Mouse (Mus musculus): ENCODE measurements around the gene Abcc4. TPM values are rescaled to one million over a fixed set of nuclear protein-coding genes. Genes with fewer than 3 reads are reported as not detected.
"Not testable (repeated sequence)": the region's sequence is repeated elsewhere in the genome, so short reads cannot be mapped to it uniquely, and the experiment has no call there.

Abcc4 gene
- polyA plus RNA-seq, 1 experiment from 2014 or later: 1.2 TPM

DNA sequence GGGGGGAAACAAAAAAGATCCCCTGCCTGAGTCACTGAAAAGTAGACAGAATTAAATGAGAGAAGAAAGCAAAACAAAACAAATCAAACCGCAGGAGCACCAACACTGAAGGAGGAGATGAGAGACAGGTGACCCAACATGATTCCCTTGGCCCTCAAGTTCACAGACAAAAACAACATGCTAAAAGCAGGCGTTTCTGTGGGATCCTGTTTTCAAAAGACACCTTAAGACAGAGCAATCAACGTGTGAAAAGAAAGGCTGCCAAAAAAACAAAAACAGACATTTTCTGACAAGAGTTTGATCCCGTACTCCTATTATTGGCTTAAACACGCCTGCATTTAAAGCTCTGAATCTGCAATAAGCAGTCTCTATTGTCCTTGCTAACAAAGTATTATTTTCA is 153.6 kb downstream of the Abcc4 start:
- H3K4me2 ChIP-seq (replicated peaks): peak overlapping the region; percentile 50
- H3K36me3 ChIP-seq: no peaks in the 10 kb centered on the region
- no peak overlapping the region for H3K27ac ChIP-seq (replicated peaks)
- WGBS: 26% methylated on average over 5 of the region's 5 CpGs
- no peak overlapping the region for H3K4me3 ChIP-seq
- no peaks in the 10 kb centered on the region for H3K9me3 ChIP-seq
- H3K9ac ChIP-seq (replicated peaks): no peak overlapping the region
- peaks cover 20% of the 10 kb centered on the region for H3K4me1 ChIP-seq
- peaks cover 3% of the 10 kb centered on the region; the same call in 1 of the 2 replicates for H3K27me3 ChIP-seq
- ATAC-seq (replicated peaks): no peak

DNA sequence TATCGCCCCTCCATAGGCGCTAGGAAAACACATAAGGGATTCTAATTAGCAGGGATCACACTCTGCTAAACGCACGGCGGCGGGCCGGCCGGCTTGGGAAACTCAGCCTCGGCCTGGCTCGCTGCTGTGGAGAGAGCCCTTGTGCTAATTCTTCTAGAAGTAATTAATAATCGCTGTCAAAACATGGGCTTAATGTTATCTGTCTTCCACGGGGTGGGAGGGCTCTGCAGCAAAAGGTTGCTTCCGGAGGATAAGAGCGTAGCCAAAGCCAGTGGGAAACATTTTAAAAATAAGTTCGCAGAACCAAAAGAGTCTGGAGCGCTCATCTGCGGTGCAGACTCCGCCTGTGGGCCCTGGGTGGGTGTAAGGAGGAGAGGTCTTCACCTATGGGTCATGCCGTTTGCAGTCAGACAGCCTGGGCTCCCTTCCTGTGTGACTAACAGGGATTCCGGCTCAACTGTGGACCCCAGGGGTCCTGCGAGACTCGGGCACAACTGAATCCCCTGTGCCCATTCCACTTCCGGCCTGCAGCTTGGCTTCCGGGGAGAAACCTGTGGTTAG is 154.2 kb downstream of the Abcc4 start:
- Histone ChIP-seq H3K9me3 (no peaks in the 10 kb centered on the region), H3K4me1 (peaks cover 20% of the 10 kb centered on the region), H3K4me3 (peak overlapping the region; percentile 29), H3K4me2 (replicated peaks) (peak overlapping the region; percentile 50), H3K36me3 (no peaks in the 10 kb centered on the region), H3K27ac (replicated peaks) (no peak overlapping the region), H3K9ac (replicated peaks) (peak overlapping the region; percentile 12; the same call in 1 of the 2 replicates), H3K27me3 (peaks cover 3% of the 10 kb centered on the region; the same call in 1 of the 2 replicates)
- peak; percentile 82 for ATAC-seq (replicated peaks)
- 5% methylated on average over 24 of the region's 24 CpGs for WGBS

DNA sequence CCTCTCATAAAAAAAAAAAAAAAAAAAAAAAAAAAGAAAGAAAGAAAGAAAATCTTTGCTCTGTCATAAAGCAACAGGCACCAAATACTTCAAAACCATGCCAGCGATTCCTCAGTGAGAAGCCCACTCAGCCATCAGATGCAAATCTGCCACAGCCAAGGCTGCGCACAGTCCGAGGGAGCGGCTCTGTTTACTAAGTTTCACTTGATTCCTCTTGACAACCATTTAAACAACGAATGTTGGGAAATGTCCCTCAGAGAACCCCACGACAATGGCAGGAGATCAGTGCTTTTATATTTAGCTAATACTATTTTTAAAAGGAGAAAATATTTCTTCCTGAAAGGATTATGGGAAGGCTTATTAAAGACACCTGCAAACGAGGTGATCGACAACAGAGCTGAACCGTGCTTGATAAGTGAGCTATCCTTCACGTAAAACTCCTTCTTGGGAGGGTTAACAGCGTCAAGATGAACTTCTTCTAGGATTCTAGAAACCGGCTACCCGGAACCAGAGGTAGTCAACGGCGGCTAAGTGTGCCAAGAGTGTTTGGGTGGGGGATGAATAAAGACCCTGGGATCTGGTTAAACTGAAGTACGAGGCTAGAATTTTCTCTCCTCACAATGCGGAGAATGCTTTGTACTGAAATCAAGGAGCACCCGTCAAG is 154.8 kb downstream of the Abcc4 start:
- Histone ChIP-seq H3K4me2 (replicated peaks) (peak overlapping the region; percentile 50), H3K9me3 (no peaks in the 10 kb centered on the region), H3K27me3 (peaks cover 3% of the 10 kb centered on the region; the same call in 1 of the 2 replicates), H3K4me3 (peak overlapping the region; percentile 29), H3K4me1 (peaks cover 20% of the 10 kb centered on the region), H3K36me3 (no peaks in the 10 kb centered on the region), H3K9ac (replicated peaks) (peak overlapping the region; percentile 12; the same call in 1 of the 2 replicates), H3K27ac (replicated peaks) (no peak overlapping the region)
- peak; percentile 49; the same call in 1 of the 2 replicates for ATAC-seq (replicated peaks)
- WGBS: 10% methylated on average over 18 of the region's 18 CpGs

DNA sequence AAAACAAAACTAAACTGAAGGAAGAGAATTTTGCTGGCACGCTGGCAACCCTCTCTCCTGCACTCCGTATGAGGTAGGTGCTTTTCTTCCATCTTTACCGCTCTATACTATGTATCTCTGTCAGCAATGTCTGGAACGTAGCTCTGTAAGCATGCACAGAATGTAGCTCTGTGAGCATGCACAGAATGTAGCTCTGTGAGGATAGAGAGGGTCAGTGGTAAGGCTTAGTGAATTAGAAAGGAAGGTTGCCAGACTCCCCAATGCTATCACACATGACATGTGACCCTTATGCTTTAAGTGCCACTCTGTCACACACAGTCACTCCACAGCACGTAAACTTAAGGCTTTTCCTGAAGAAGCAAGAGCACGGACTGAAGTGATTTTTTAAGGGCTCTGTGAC is 161.5 kb downstream of the Abcc4 start:
- H3K9ac ChIP-seq (replicated peaks): no peak overlapping the region
- no peak for ATAC-seq (replicated peaks)
- H3K36me3 ChIP-seq: no peaks in the 10 kb centered on the region
- no peaks in the 10 kb centered on the region for H3K4me1 ChIP-seq
- no peaks in the 10 kb centered on the region for H3K9me3 ChIP-seq
- no peak overlapping the region for H3K4me2 ChIP-seq (replicated peaks)
- H3K4me3 ChIP-seq: no peak overlapping the region
- peaks cover 3% of the 10 kb centered on the region; the same call in 1 of the 2 replicates for H3K27me3 ChIP-seq
- no peak overlapping the region for H3K27ac ChIP-seq (replicated peaks)
- WGBS: 94% methylated on average over 6 of the region's 6 CpGs

DNA sequence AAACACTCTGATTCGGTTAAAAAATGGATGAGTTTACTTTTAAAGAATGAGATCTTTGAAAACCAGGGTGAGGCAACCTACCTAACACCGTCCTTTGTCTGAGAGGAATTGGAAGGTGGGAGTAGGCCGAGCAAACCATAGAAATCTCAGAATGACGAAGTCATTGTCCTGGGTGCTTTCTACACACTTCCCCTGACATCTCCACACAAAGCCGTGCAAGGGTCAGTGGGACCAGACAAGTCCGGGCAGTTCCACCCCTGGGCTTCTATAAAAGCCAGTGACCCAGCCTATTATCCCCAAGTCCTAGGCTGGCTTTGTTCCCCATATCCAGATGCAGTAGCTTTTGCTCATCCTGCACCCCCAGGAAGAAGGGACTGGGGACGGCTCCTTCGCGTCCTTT is 163.1 kb downstream of the Abcc4 start:
- H3K27ac ChIP-seq (replicated peaks): no peak overlapping the region
- 38% methylated on average over 9 of the region's 9 CpGs for WGBS
- no peak overlapping the region for H3K9ac ChIP-seq (replicated peaks)
- no peaks in the 10 kb centered on the region for H3K36me3 ChIP-seq
- H3K4me3 ChIP-seq: no peak overlapping the region
- no peak for ATAC-seq (replicated peaks)
- no peaks in the 10 kb centered on the region for H3K27me3 ChIP-seq
- H3K4me1 ChIP-seq: no peaks in the 10 kb centered on the region
- no peaks in the 10 kb centered on the region for H3K9me3 ChIP-seq
- H3K4me2 ChIP-seq (replicated peaks): no peak overlapping the region

DNA sequence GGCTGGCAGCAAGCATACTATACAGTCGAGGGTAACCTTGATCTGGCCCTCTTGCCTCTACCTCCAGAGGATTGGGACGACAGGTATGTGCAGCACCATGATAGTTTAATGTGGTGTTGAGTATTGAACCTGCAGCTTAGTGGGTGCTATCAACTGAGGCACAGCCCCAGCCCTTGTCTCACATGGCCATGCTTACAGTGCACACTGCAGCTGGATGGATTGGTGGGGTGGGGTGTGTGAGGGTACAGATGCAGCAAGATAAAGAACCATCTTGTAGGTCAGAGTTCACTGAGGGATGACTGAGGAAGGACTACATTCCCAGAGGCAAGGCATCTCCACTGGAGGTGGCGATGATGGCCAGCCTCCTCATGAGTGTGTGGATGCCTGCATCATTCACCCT is 174.5 kb downstream of the Abcc4 start:
- no peaks in the 10 kb centered on the region for H3K4me1 ChIP-seq
- H3K36me3 ChIP-seq: no peaks in the 10 kb centered on the region
- H3K27me3 ChIP-seq: no peaks in the 10 kb centered on the region
- H3K9ac ChIP-seq (replicated peaks): no peak overlapping the region
- no peak overlapping the region for H3K4me2 ChIP-seq (replicated peaks)
- 80% methylated on average over 3 of the region's 3 CpGs for WGBS
- H3K4me3 ChIP-seq: no peak overlapping the region
- H3K27ac ChIP-seq (replicated peaks): no peak overlapping the region
- no peaks in the 10 kb centered on the region for H3K9me3 ChIP-seq
- ATAC-seq (replicated peaks): no peak

DNA sequence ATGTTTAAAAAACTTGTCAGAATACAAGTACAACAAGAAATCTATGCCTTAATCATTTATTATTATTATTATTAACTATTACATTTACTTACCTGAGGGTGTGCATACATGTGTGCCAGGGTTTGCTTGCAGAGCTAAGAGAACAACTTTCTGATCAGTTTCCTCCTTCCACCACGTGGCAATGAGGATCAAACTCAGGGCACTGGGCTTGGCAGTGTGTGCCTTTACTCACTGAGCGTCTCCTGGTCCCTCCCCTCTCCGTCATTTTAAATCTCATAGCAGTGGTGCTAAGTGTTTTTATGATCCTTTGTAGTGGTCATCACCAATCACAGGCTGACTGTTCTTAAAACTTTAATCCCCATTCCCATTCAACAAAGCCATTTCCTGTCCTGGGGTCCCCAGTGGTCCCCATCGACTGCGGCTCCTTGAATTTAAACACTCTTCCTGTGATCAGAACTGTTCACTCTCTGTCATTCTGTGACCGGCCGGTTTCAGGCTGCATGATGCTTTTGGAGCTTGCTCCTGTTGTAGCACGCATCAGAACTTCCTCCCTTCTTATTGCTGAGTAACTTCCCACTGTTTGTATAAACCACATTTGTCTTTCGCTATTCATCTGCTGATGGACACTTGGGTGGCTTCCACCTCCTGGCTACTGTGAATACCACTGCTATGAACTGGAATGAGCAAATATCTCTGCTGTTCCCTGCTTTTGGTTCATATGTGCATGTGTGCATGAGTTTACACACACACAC is 191.6 kb downstream of the Abcc4 start:
- Histone ChIP-seq H3K27ac (replicated peaks) (no peak overlapping the region), H3K4me3 (no peak overlapping the region), H3K27me3 (no peaks in the 10 kb centered on the region), H3K9ac (replicated peaks) (no peak overlapping the region), H3K4me2 (replicated peaks) (no peak overlapping the region), H3K36me3 (no peaks in the 10 kb centered on the region), H3K9me3 (no peaks in the 10 kb centered on the region), H3K4me1 (peaks cover 6% of the 10 kb centered on the region; the same call in 1 of the 2 replicates)
- ATAC-seq (replicated peaks): no peak
- WGBS: 67% methylated on average over 9 of the region's 9 CpGs

DNA sequence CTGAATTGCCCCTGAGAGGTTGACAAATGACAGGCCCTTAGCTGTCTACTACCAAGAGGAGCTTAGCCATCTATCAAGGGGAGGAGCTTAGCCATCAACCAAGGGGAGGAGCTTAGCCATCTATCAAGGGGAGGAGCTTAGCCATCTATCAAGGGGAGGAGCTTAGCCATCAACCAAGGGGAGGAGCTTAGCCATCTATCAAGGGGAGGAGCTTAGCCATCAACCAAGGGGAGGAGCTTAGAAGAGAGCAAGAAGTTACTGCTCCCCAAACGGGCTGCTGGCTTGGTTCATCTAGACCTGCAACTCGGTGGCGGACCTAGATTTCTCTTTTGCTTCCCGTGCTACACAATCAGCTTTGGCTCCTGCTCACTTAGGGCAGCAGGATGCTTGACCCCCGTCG is 194.3 kb downstream of the Abcc4 start:
- 94% methylated on average over 6 of the region's 6 CpGs for WGBS
- not testable (repeated sequence) for ATAC-seq (replicated peaks)

DNA sequence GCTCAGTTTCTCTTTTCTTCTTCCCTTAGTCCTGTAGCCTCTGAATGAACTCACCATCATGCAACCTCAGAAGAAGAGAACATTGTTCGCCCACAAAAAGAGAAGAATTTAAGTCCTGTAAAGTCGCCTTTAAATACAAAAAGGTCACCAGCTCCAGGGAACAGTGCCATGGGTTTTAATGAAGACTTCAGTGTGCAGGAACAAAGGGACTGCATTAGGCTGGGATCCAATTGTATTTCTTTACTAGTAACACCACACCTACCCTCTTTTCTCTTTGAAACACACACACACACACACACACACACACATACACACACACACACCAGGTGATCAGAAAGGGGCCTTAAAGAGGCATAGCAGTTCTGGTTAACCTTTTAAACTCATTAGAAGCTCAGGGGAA is 195.2 kb downstream of the Abcc4 start:
- WGBS: 17% methylated on average over 2 of the region's 2 CpGs
- no peaks in the 10 kb centered on the region for H3K9me3 ChIP-seq
- H3K9ac ChIP-seq (replicated peaks): no peak overlapping the region
- peaks cover 17% of the 10 kb centered on the region for H3K4me1 ChIP-seq
- H3K27ac ChIP-seq (replicated peaks): no peak overlapping the region
- no peaks in the 10 kb centered on the region for H3K27me3 ChIP-seq
- H3K4me2 ChIP-seq (replicated peaks): no peak overlapping the region
- H3K4me3 ChIP-seq: no peak overlapping the region
- ATAC-seq (replicated peaks): no peak
- no peaks in the 10 kb centered on the region for H3K36me3 ChIP-seq

More for the DNA sequence above, 194.3 kb downstream of the Abcc4 start:
- not testable (repeated sequence) for H3K27ac ChIP-seq (replicated peaks); H3K4me2 ChIP-seq (replicated peaks); H3K4me1 ChIP-seq; H3K27me3 ChIP-seq; H3K9me3 ChIP-seq; H3K4me3 ChIP-seq; H3K9ac ChIP-seq (replicated peaks); H3K36me3 ChIP-seq

DNA sequence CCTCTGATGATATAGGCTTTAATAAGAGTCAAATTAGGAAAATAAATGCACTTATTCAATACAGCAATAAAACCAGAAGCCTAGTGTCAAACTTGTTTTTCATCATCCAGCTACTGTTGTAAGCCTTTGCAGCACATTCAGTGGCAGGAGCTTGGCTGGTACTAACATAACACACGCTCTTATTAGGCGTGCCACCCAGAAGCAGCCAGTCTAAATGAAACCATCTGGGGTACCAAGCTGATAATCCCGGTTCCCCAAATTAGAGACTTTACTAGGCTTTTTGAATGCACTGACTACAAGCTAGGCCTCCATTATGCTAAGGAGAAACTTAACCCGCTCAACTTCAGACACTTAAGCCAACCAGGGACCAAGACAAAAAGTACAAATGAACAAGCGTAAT is 195.8 kb downstream of the Abcc4 start:
- H3K27me3 ChIP-seq: no peaks in the 10 kb centered on the region
- no peaks in the 10 kb centered on the region for H3K36me3 ChIP-seq
- no peak overlapping the region for H3K4me3 ChIP-seq
- no peak overlapping the region for H3K9ac ChIP-seq (replicated peaks)
- peaks cover 18% of the 10 kb centered on the region for H3K4me1 ChIP-seq
- 39% methylated on average over 5 of the region's 5 CpGs for whole genome bisulfite sequencing
- ATAC-seq (replicated peaks): no peak
- no peak overlapping the region for H3K4me2 ChIP-seq (replicated peaks)
- H3K9me3 ChIP-seq: no peaks in the 10 kb centered on the region
- H3K27ac ChIP-seq (replicated peaks): no peak overlapping the region

DNA sequence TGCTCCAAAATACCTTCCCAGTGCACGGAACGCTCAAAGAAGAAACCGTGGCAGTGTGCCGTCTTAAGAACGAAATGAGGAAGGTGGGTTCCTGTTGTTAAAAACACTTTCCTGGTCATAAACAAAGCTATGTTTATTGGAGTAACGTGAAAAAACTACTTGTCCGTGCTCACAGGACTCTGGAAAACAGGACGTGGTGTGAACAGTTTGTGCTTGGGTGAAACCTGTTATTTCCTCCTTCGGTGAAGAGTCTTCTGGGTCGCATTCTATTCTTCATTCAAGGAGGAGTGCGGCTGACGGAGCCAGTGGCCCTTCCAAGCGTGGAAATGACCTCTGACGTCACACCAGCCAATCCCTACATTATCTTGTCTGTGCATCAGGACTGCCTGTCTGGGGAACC is 198.2 kb downstream of the Abcc4 start:
- H3K27ac ChIP-seq (replicated peaks): no peak overlapping the region
- peaks cover 18% of the 10 kb centered on the region for H3K4me1 ChIP-seq
- H3K9ac ChIP-seq (replicated peaks): no peak overlapping the region
- H3K4me2 ChIP-seq (replicated peaks): no peak overlapping the region
- H3K4me3 ChIP-seq: no peak overlapping the region
- 93% methylated on average over 14 of the region's 14 CpGs for WGBS
- no peaks in the 10 kb centered on the region for H3K9me3 ChIP-seq
- H3K36me3 ChIP-seq: no peaks in the 10 kb centered on the region
- no peaks in the 10 kb centered on the region for H3K27me3 ChIP-seq
- no peak for ATAC-seq (replicated peaks)

DNA sequence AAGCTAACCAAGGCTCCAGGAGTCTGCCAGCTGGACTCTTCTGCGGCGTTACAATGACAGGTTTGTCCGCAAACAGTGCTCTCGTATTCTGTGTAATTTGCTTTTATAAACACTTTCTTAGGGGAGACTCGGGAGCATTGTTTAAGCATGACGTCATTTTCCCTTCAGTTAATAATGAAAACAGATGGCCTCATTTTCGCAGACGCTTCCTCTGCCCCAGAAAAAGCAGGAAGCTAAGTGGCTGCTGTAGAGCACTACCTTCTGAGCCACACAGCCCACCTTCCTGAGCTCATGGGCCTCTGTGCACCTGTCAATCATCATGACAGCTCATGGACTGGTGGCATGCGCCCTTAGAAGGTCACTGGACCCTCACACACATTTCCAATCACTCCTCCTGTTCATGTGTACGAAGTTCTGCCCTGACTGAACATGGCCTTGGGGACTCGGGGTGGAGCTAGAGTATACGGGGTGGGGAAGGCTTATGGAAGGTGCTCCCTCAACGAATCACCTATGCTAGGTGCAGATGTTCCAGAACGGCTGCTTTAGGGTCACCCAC is 199.3 kb downstream of the Abcc4 start:
- peaks cover 18% of the 10 kb centered on the region for H3K4me1 ChIP-seq
- H3K36me3 ChIP-seq: no peaks in the 10 kb centered on the region
- H3K9ac ChIP-seq (replicated peaks): no peak overlapping the region; the same call in 1 of the 2 replicates
- no peaks in the 10 kb centered on the region for H3K27me3 ChIP-seq
- H3K27ac ChIP-seq (replicated peaks): no peak overlapping the region
- peak; percentile 65 for ATAC-seq (replicated peaks)
- peak overlapping the region; percentile 4; the same call in 1 of the 2 replicates for H3K4me3 ChIP-seq
- WGBS: 30% methylated on average over 14 of the region's 14 CpGs
- no peaks in the 10 kb centered on the region for H3K9me3 ChIP-seq
- peak overlapping the region; percentile 32 for H3K4me2 ChIP-seq (replicated peaks)

Data from forebrain, embryonic 15.5 days (tissue).